Mouse (Mus musculus) liver, postnatal 0 days (tissue): ENCODE measurements at regions not wholly inside any gene's neighbourhood (a gene's known extent, or its start where the extent isn't known, plus 50 kb on each side); places are given as distances from the start of the nearest gene placed in this dataset.

Experiments used
- CTCF ChIP-seq: sonication (generic); IDR thresholded peaks from 2 replicates; pipeline ENCODE4 v1.5.1; 2016; ENCODE audit warnings: antibody characterized with exemption, low read depth
- EP300 ChIP-seq: IDR thresholded peaks from 2 replicates; pipeline ENCODE4 v1.6.1; 2016; ENCODE audit warnings: antibody characterized with exemption, low read depth, mild to moderate bottlenecking

DNA sequence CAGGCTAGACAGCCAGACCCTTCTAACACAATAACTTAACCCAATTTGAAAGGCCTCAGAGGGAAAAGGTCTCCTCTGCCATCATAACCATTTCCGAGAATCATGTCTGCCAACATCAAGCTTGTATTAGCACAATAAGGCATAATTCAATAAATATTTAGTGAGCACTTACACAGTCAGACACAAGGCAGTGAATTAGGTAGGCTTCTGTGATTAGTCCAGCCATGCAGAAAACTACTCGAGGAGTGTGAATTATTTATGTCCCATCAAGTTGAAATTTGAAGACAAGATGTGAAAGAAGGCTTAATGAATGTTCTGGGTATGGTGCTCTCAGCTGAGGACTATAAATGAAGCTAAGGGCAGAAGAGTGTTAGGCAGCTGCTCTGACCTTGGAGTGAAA lies 91.7 kb upstream of the Arg1 start:
- TF ChIP-seq EP300 (no peak), CTCF (no peak)
